Mouse (Mus musculus) ovary, postnatal 36 days (tissue): Measurements from ENCODE around the gene Fut7.
A peak's percentile ranks its signal among the peaks of the same experiment; 100 is the strongest.
"Not testable (repeated sequence)": the region's sequence is repeated elsewhere in the genome, so short reads cannot be mapped to it uniquely, and the experiment has no call there.

ENCODE experiments used
- DNase-seq: peaks from one replicate; pipeline ENCODE4 v3.0.0; 2022; ENCODE audit warnings: low spot score, mixed read lengths

Gene Fut7

GRCm38 (mm10) chr2:25422587-25423410 lies at the start of gene Fut7:
Gene Fut7, plus strand, starts transcription at chr2:25423267.
- DNase-seq, result no peak

DNA sequence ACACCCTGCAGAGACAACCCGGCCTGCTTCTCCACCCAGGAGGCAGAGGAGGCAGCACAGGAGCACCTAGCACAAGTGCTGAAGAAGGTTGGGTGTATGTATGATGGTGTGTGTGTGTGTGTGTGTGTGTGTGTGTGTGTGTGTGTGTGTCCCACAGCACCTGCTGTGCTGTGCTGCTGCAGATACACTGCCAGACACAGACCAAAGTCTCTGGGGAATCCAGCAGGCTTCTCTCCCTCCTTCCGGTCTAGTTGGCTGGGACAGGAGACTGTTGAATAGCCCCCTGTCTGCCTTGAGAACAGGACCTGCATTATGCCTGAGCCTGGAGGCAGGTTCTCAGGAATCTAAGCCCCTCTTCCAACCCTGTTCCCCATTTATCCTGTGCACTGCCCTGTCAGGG lies 49.6 kb upstream of the Fut7 start:
- no peak for DNase-seq

DNA sequence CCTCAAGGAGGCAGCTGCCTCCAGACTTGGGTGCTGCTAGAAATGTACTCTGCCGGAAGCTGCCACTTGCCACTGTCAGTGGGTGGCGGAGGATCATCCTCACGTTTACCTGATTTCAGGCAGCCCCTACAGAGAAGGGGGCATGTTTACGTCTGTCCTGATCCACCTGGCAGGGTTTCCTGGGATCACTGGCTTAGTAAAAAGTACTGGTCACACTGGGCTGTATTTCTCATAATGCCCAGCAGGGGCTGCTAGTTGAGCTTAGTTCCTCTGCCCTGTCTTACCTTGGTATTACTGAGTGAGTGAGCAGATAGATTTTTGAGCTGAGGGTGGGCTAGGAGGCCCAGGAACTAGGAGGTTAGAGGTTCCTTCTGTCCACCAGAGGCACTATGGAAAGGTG lies 46.5 kb upstream of the Fut7 start:
- DNase-seq, result no peak

DNA sequence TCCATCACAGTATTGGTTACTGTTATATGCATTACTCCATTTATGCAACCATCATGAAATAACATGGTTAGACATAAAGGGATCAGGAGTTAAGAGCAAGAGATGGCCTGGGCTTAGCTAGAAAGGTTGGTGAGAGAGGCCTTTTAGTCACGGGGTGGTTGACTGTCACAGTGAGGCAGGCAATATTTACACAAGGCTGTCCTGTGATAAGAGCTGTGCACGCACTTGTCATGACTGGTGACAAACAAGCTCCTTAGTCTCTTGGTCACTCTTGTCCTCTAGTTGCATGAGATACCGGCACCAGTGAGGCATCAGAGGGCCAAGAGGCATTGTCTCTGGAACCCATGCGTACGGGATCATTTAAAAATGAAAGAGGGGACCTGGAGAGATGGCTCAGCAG lies 38.6 kb upstream of the Fut7 start:
- DNase-seq, result no peak

- no peak for DNase-seq
These were observed 31.8 kb upstream of the Fut7 start for GRCm38 (mm10) chr2:25391266-25391665.

- peak; percentile 30 for DNase-seq
These were observed 28.5 kb upstream of the Fut7 start for GRCm38 (mm10) chr2:25394281-25395221.

- peak; percentile 37 for DNase-seq
These were observed 27.1 kb upstream of the Fut7 start, which contains the start of gene Entpd2 for GRCm38 (mm10) chr2:25395721-25396596. Gene Entpd2, plus strand, starts transcription at chr2:25395874.

DNA sequence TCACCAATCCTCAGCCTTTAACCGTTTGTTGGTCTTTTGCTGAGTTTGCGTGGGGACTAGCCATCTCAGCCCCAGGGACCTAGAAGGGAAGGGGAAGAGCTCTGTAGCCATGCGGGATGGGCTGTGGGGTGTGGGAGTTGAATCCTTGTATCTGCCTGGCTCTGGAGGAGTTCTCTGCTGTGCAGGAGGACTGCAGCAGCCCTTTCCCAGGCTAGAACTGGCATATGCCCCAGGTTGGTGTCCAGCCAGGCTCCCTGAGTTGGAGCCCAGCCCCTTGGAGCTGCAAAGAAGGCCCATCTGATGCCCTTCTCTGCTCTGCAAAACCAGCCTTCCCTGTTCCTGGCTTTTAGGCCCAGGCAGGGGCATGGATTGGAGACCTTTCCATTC lies 26.5 kb upstream of the Fut7 start:
- peak; percentile 38 for DNase-seq

- DNase-seq, result no peak
These were observed 26.1 kb upstream of the Fut7 start for GRCm38 (mm10) chr2:25397010-25397409.

DNA sequence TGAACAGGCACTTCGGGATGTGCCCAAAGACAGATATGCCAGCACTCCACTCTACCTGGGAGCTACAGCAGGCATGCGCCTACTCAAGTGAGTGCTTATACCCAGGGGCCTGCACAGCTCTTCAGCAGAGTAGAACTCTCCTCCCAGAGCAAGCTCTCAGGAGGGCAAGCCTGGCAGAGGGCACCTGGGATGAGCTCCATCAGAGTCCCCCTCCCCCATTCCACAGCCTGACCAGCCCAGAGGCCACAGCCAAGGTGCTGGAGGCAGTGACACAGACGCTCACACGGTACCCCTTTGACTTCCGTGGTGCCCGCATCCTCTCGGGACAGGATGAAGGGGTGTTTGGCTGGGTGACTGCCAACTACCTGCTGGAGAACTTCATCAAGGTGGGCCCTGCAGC lies 25.0 kb upstream of the Fut7 start:
- no peak for DNase-seq

DNA sequence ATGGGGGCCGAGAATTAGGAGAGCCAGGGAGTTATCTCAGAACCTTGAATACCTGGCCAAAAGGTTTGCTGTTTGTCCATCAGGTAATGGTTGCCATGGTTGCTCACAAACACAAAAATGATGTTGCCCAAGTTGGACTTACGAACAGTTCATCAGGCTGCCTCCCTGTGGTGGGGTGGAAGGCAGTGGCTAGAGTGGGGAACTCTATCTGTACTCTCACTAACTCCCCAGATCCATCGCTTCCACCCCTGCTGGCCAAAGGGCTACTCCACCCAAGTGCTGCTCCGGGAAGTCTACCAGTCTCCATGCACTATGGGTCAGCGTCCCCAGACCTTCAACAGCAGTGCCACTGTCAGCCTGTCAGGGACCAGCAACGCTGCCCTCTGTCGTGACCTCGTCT lies 24.0 kb upstream of the Fut7 start, which contains the start of gene Npdc1:
TSS of gene Npdc1 (plus strand) at position 301 of the 400 bp plus-strand sequence.
- no peak for DNase-seq

- no peak for DNase-seq
These were observed 22.8 kb upstream of the Fut7 start for GRCm38 (mm10) chr2:25400291-25400690.

DNA sequence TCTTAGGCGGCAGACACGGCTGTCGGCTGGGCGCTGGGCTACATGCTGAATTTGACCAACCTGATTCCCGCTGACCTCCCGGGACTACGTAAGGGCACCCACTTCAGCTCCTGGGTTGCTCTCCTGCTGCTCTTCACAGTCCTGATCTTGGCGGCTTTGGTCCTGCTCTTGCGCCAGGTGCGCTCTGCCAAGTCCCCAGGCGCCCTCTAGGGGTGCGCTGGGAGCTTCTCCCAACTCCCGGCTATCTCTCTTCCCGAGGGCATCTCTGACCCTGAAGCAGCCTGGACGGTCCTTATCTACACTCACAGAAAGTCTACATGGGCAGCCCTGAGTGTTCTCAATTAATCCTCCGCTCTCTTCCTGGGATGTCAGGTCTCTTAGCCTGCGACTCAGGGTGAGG lies 22.3 kb upstream of the Fut7 start:
- DNase-seq, result peak; percentile 73

DNA sequence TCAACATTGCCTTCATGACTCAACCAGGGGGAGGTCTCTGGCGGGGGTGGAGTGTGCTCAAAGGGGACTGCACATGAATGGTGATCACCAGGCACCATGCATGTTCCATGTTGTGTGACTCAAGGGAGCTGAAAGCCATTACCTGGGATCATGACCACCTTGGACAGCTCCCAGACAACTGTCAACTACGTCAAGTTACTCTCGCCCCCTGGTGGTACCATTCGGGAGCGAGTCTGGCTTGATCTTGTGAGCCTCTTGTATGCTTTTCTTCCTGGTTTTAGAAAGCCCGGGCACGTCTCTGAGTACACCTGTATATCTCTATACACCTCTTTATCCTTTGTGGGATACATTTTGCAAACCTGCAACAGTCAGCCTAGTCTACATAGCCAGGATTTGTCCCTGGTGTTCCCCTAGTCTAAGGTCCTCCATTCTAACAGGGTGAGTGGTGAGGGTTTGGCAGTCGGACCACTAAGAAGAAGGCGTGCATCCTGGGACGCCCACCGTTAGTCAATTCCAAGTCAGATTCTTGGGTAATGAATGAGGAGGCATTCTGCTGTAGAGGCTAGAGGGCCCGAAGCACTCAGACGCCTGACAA lies 20.6 kb upstream of the Fut7 start:
- peak; percentile 61 for DNase-seq

- DNase-seq, result peak; percentile 78
These were observed 20.0 kb upstream of the Fut7 start for GRCm38 (mm10) chr2:25402972-25403601.

DNA sequence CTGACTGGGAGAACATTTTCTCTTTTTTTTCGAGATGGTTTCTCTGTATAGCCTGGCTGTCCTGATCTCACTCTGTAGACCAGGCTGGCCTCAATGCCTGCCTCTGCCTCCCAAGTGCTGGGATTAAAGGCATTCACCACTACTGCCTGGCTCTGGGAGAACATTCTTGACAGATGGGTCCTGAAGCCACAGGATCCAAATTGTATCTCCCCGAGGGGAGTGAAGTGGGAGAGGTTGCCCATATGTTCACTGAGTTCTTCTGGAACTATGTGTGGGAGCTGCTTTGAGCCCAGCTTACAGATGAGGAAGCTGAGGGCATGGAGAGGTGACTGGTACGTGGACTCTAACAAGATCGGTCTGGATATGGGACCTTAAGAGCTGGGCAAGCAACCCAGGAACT lies 19.1 kb upstream of the Fut7 start:
- no peak for DNase-seq

DNA sequence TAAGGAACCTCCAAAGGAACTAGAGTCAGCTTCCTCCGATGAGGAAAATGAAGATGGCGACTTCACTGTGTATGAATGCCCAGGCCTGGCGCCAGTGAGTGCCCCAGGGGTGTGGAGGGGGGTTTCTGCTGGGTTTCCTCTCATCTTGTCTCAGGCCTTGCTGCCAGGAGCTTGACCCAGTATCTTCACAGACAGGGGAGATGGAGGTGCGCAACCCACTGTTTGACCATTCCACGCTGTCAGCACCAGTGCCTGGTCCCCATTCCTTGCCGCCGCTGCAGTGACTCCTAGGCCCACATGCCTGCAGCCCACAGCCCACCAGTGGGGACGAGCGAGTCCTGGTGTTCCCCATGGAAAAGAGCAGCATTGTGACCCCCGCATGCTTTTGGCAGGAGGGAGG lies 14.2 kb upstream of the Fut7 start:
- no peak for DNase-seq

DNA sequence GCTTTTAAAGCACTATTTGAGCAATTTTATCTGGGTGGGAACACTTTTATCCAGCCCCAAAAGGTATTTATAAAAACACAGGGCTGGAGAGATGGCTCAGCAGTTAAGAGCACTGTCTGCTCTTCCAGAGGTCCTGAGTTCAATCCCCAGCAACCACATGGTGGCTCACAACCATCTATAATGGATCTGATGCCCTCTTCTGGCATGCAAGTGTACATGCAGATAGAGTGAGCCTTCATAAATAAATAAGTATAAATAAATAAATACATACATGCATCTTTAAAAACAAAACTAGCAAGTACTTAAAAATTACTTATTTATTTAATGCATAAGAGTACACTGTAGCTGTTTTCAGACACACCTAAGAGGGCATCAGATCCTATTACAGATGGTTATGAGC lies 9.6 kb upstream of the Fut7 start:
- DNase-seq, result not testable (repeated sequence)

DNA sequence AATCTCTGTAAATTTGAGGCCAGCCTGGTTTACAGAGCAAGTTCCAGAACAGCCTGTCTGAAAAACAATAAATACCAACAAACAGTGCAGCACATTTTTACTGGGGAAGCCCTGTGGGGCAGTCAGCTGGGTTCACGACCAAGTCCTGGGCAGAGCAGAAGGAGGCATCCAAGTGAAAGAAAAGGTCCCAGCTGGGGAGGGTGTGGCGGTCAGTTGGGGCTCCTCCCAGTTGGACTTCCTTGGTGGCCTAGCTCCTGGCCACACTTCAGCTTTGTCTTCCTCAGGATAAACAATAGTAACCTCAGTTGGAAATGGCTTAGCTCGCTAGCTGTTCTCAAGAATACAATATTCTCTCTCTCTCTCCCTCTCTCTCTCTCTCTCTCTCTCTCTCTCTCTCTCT lies 5.6 kb upstream of the Fut7 start:
- no peak for DNase-seq

DNA sequence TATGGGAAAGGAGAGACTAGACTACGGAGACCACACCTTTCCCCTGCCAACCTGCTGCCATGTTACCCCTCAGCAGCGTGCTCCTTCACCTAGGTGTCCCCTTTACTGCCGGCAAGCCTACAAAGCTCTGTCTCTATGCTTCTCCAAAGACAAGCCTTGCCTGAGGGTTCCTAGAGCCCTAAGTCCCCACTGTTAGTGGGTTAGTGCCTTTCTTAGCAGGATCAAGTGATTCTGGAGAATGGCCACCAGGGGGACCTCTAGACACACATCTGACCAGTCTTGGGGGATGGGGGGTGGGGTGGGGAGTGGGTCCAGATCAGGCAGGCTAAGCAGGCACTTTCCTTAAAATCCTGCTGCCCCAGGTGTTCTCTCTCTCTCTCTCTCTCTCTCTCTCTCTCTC lies 1.2 kb upstream of the Fut7 start:
- DNase-seq, result no peak

- no peak for DNase-seq
These were observed 559 bp downstream of the Fut7 start for GRCm38 (mm10) chr2:25423626-25424025.
